Mouse (Mus musculus): Measurements from ENCODE around the gene Hmgcl.

GRCm38 (mm10) chr4:135958354-135958753, 12.1 kb downstream of the Hmgcl start:
- TF ChIP-seq CTCF (IDR thresholded peaks at IDR 0.05; ENCODE audit: borderline replicate concordance, extremely low read depth, insufficient read depth, insufficient read length) = no peak
- TF ChIP-seq POLR2A (IDR thresholded peaks at IDR 0.05; ENCODE audit: borderline replicate concordance, extremely low read depth, insufficient read depth, insufficient read length, poor library complexity, severe bottlenecking) = no peak

Data from brain, embryonic 14.5 days (tissue).